Mouse (Mus musculus) lung, postnatal 0 days (tissue): Measurements from ENCODE around the gene Rbm38. TPM values are rescaled to one million over a fixed set of nuclear protein-coding genes. Genes with fewer than 3 reads are reported as not detected.

Experiments
- ATAC-seq: fragments of 200-750 bp; cut with Nextera tagmentation; 2 replicates; pipeline ENCODE4 v1.8.0; 2017; ENCODE audit warnings: moderate library complexity
- DNase-seq: peaks from one replicate; pipeline ENCODE4 v3.0.0-alpha.2; 2016; ENCODE audit warnings: low spot score
- H3K27ac ChIP-seq: fragments of 300-500 bp; sonication (generic); 2 replicates; pipeline ENCODE4 v1.5.1; 2014; ENCODE audit warnings: antibody characterized with exemption, mild to moderate bottlenecking, low read length, mixed read lengths
- H3K27me3 ChIP-seq: fragments of 300-500 bp; sonication (generic); replicated peaks from 2 replicates; pipeline ENCODE4 v1.6.1; 2014; ENCODE audit warnings: low read length, mixed read lengths; ENCODE audit not compliant: insufficient read depth
- H3K36me3 ChIP-seq: fragments of 300-500 bp; sonication (generic); 2 replicates; pipeline ENCODE4 v1.6.1; 2014; ENCODE audit warnings: low read length, mixed read lengths; ENCODE audit not compliant: insufficient read depth
- H3K4me1 ChIP-seq: fragments of 300-500 bp; sonication (generic); 2 replicates; pipeline ENCODE4 v1.6.1; 2014; ENCODE audit warnings: antibody characterized with exemption, low read depth, low read length, mixed read lengths; ENCODE audit not compliant: insufficient read depth
- H3K4me2 ChIP-seq: fragments of 300-500 bp; sonication (generic); replicated peaks from 2 replicates; pipeline ENCODE4 v1.6.1; 2014; ENCODE audit warnings: low read depth, mild to moderate bottlenecking, low read length, moderate library complexity, mixed read lengths
- H3K4me3 ChIP-seq: fragments of 300-500 bp; sonication (generic); 2 replicates; pipeline ENCODE4 v1.5.1; 2014; ENCODE audit warnings: low read depth, low read length
- H3K9ac ChIP-seq: fragments of 300-500 bp; sonication (generic); replicated peaks from 2 replicates; pipeline ENCODE4 v1.6.1; 2014; ENCODE audit warnings: low read depth, mild to moderate bottlenecking
- H3K9me3 ChIP-seq: fragments of 300-500 bp; sonication (generic); 2 replicates; pipeline ENCODE4 v1.6.1; 2016; ENCODE audit warnings: low read length, mixed read lengths
- CTCF ChIP-seq: IDR thresholded peaks from 2 replicates; pipeline ENCODE4 v1.5.1; 2016; ENCODE audit warnings: antibody characterized with exemption, mild to moderate bottlenecking
- EP300 ChIP-seq: IDR thresholded peaks from 2 replicates; pipeline ENCODE4 v1.6.1; 2016; ENCODE audit warnings: antibody characterized with exemption, mild to moderate bottlenecking, control low read depth
- WGBS: fragments of 180-500 bp; shearing (Covaris S2); extraction: QIAGEN DNeasy Blood & Tissue Kit; methylation state at CpG from one replicate; pipeline ENCODE4 v1.1.7; 2014; 5-methylcytosine and 5-hydroxymethylcytosine counted together
- polyA plus RNA-seq: library from polyadenylated mRNA; unstranded; fragments of >200 nt; fragmentation: Nextera tagmentation; extraction: Ambion mirVana; gene quantifications from 2 replicates; pipeline ENCODE4 v1.2.1, GENCODE M21; 2015

Gene Rbm38
- polyA plus RNA-seq, 1 experiment from 2014 or later, result 15.2 TPM

GRCm38 (mm10) chr2:173028508-173029031, 8.3 kb downstream of the Rbm38 start:
- TF ChIP-seq CTCF (no peak), EP300 (no peak)
- H3K9ac ChIP-seq, result no peak overlapping the region
- H3K9me3 ChIP-seq, result no peaks in the 10 kb centered on the region
- no peaks in the 10 kb centered on the region for H3K27me3 ChIP-seq
- no peaks in the 10 kb centered on the region for H3K36me3 ChIP-seq
- DNase-seq (no peak), ATAC-seq (no peak)
- H3K4me1 ChIP-seq, result peaks cover 12% of the 10 kb centered on the region
- no peak overlapping the region for H3K27ac ChIP-seq
- no peak overlapping the region for H3K4me3 ChIP-seq
- H3K4me2 ChIP-seq, result no peak overlapping the region
- 82% methylated on average over 3 of the region's 3 CpGs for WGBS

GRCm38 (mm10) chr2:173030591-173031338, 10.5 kb downstream of the Rbm38 start:
- H3K27me3 ChIP-seq, result no peaks in the 10 kb centered on the region
- DNase-seq (no peak), ATAC-seq (no peak)
- no peak overlapping the region for H3K9ac ChIP-seq
- no peak overlapping the region for H3K4me3 ChIP-seq
- H3K27ac ChIP-seq, result no peak overlapping the region
- H3K9me3 ChIP-seq, result no peaks in the 10 kb centered on the region
- H3K4me1 ChIP-seq, result peaks cover 12% of the 10 kb centered on the region
- H3K4me2 ChIP-seq, result no peak overlapping the region
- H3K36me3 ChIP-seq, result no peaks in the 10 kb centered on the region
- WGBS, result 65% methylated on average over 12 of the region's 12 CpGs
- TF ChIP-seq CTCF (no peak), EP300 (no peak)

- no peak for DNase-seq
- no peak overlapping the region for H3K27ac ChIP-seq
- no peaks in the 10 kb centered on the region for H3K9me3 ChIP-seq
- H3K36me3 ChIP-seq, result no peaks in the 10 kb centered on the region
- no peak overlapping the region for H3K9ac ChIP-seq
- WGBS, result 93% methylated on average over 13 of the region's 13 CpGs
- H3K4me3 ChIP-seq, result no peak overlapping the region
- ATAC-seq, result no peak
- TF ChIP-seq EP300 (no peak), CTCF (no peak)
- H3K27me3 ChIP-seq, result no peaks in the 10 kb centered on the region
- H3K4me1 ChIP-seq, result 0 out of 2 replicates have a peak, but pooled peaks cover 1% of the 10 kb centered on the region
- H3K4me2 ChIP-seq, result no peak overlapping the region
These were observed 13.2 kb downstream of the Rbm38 start for GRCm38 (mm10) chr2:173033531-173033930.

GRCm38 (mm10) chr2:173034998-173035397, 14.7 kb downstream of the Rbm38 start:
- H3K9me3 ChIP-seq, result no peaks in the 10 kb centered on the region
- 10% methylated on average over 4 of the region's 4 CpGs for WGBS
- DNase-seq, result no peak
- H3K27me3 ChIP-seq, result no peaks in the 10 kb centered on the region
- H3K4me3 ChIP-seq, result no peak overlapping the region
- TF ChIP-seq CTCF, result no peak
- TF ChIP-seq EP300, result peak; percentile 75
- H3K27ac ChIP-seq, result no peak overlapping the region
- H3K4me2 ChIP-seq, result no peak overlapping the region
- H3K9ac ChIP-seq, result no peak overlapping the region
- H3K36me3 ChIP-seq, result no peaks in the 10 kb centered on the region
- ATAC-seq, result peak; percentile 60
- H3K4me1 ChIP-seq, result no peaks in the 10 kb centered on the region

- Histone ChIP-seq H3K4me3 (no peak overlapping the region), H3K4me2 (no peak overlapping the region), H3K9me3 (no peaks in the 10 kb centered on the region), H3K27me3 (no peaks in the 10 kb centered on the region), H3K9ac (no peak overlapping the region), H3K27ac (no peak overlapping the region), H3K4me1 (no peaks in the 10 kb centered on the region), H3K36me3 (no peaks in the 10 kb centered on the region)
- WGBS, result 89% methylated on average over 5 of the region's 5 CpGs
- DNase-seq (no peak), ATAC-seq (no peak)
- no peak for TF ChIP-seq EP300
- no peak for TF ChIP-seq CTCF
These were observed 15.4 kb downstream of the Rbm38 start for GRCm38 (mm10) chr2:173035653-173036052.

GRCm38 (mm10) chr2:173036055-173036454, 15.8 kb downstream of the Rbm38 start:
- H3K4me2 ChIP-seq, result no peak overlapping the region
- H3K4me1 ChIP-seq, result no peaks in the 10 kb centered on the region
- H3K36me3 ChIP-seq, result no peaks in the 10 kb centered on the region
- H3K9me3 ChIP-seq, result no peaks in the 10 kb centered on the region
- no peak overlapping the region for H3K9ac ChIP-seq
- TF ChIP-seq EP300, result no peak
- TF ChIP-seq CTCF, result no peak
- ATAC-seq, result no peak
- no peak for DNase-seq
- WGBS, result 84% methylated on average over 5 of the region's 5 CpGs
- H3K4me3 ChIP-seq, result no peak overlapping the region
- H3K27ac ChIP-seq, result no peak overlapping the region
- H3K27me3 ChIP-seq, result no peaks in the 10 kb centered on the region
